Mouse (Mus musculus) forebrain, embryonic 15.5 days (tissue): ENCODE data around the gene Actbl2. TPM values are rescaled to one million over a fixed set of nuclear protein-coding genes. Genes with fewer than 3 reads are reported as not detected.

Experiments
- ATAC-seq: fragments of 200-750 bp; cut with Nextera tagmentation; replicated peaks from 2 replicates; pipeline ENCODE4 v1.8.0; 2017; ENCODE audit warnings: mild to moderate bottlenecking, moderate TSS enrichment, moderate library complexity
- H3K27ac ChIP-seq: fragments of 300-500 bp; sonication (generic); replicated peaks from 2 replicates; pipeline ENCODE4 v1.5.1; 2015; ENCODE audit warnings: mild to moderate bottlenecking, inconsistent platforms
- H3K27me3 ChIP-seq: fragments of 300-500 bp; sonication (generic); 2 replicates; pipeline ENCODE4 v1.6.1; 2015; ENCODE audit warnings: inconsistent platforms
- H3K36me3 ChIP-seq: fragments of 300-500 bp; sonication (generic); 2 replicates; pipeline ENCODE4 v1.6.1; 2015; ENCODE audit warnings: mild to moderate bottlenecking, inconsistent platforms
- H3K4me1 ChIP-seq: fragments of 300-500 bp; sonication (generic); 2 replicates; pipeline ENCODE4 v1.6.1; 2015; ENCODE audit warnings: inconsistent platforms
- H3K4me2 ChIP-seq: fragments of 300-500 bp; sonication (generic); replicated peaks from 2 replicates; pipeline ENCODE4 v1.6.1; 2015; ENCODE audit warnings: mild to moderate bottlenecking, inconsistent platforms
- H3K4me3 ChIP-seq: fragments of 300-500 bp; sonication (generic); 2 replicates; pipeline ENCODE4 v1.5.1; 2015; ENCODE audit warnings: mild to moderate bottlenecking, inconsistent platforms
- H3K9ac ChIP-seq: fragments of 300-500 bp; sonication (generic); replicated peaks from 2 replicates; pipeline ENCODE4 v1.6.1; 2015; ENCODE audit warnings: mild to moderate bottlenecking, inconsistent platforms
- H3K9me3 ChIP-seq: fragments of 300-500 bp; sonication (generic); 2 replicates; pipeline ENCODE4 v1.6.1; 2016; ENCODE audit warnings: inconsistent platforms
- WGBS: fragments of 180-500 bp; shearing (Covaris S2); methylation state at CpG from one replicate; pipeline ENCODE4 v1.1.7; 2015; ENCODE audit warnings: mixed read lengths; 5-methylcytosine and 5-hydroxymethylcytosine counted together
- polyA plus RNA-seq: library from polyadenylated mRNA; unstranded; fragments of >200 nt; fragmentation: Nextera tagmentation; extraction: Ambion mirVana; gene quantifications from 2 replicates; pipeline ENCODE4 v1.2.1, GENCODE M21; 2015

The Actbl2 gene
- polyA plus RNA-seq, 1 experiment from 2014 or later, result not detected

DNA sequence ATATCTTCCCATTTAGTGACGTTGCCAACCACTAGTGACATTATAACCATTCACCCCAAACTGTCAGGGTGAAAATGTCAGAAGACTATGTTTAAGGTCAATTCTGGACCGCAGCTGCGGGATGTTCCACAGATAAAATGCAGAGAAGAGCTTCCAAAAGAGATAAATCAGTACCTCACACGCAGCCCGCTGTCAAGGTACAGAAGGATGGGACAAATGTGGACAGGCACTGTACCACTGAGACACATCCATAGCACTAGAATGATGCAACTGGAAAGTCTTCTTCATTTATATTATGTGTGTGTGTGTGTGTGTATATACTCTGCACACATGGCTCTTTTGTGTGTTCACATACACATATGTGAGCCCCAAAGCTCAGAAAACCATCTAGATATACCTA, 49.9 kb downstream of the Actbl2 start:
- WGBS, result 88% methylated on average over 5 of the region's 5 CpGs
- Histone ChIP-seq H3K4me2 (no peak overlapping the region), H3K27me3 (no peaks in the 10 kb centered on the region), H3K9ac (no peak overlapping the region), H3K4me1 (0 out of 2 replicates have a peak, but pooled peaks cover under 1% of the 10 kb centered on the region), H3K36me3 (no peaks in the 10 kb centered on the region), H3K27ac (no peak overlapping the region), H3K9me3 (no peaks in the 10 kb centered on the region), H3K4me3 (no peak overlapping the region)
- ATAC-seq, result no peak

Other genes starting within 250 kb of the Actbl2 start
- gene Gpbp1, start 235.1 kb downstream of the Actbl2 start, polyA plus RNA-seq, result 105 and 111 TPM in 2 replicates